Mouse (Mus musculus) erythroblast, adult 5-6 weeks (primary cell): Measurements from ENCODE around the gene Ccdc24. TPM values are rescaled to one million over a fixed set of nuclear protein-coding genes. Genes with fewer than 3 reads are reported as not detected.

Source experiments
- ATAC-seq: replicated peaks from 2 replicates; pipeline ENCODE4 v1.8.0; 2016; ENCODE audit warnings: moderate number of reproducible peaks, mild to moderate bottlenecking, moderate TSS enrichment, inconsistent platforms; ENCODE audit not compliant: poor library complexity, low FRiP score, severe bottlenecking
- total RNA-seq, 2 experiments: library from RNA; stranded (forward) in 1 of 2; stranded (reverse) in 1 of 2; fragments of 150-400 nt in 1 of 2; fragments of 200-764, 138-1000 nt in 1 of 2; gene quantifications; 2 replicates each; pipeline versions ENCODE4 v1.2.3 to v1.2.4; 2015 to 2017; ENCODE audit warnings: low replicate concordance in 2 of 2

Ccdc24 gene
- total RNA-seq, 2 experiments from 2014 or later: 0.43 TPM; not detected in 1

GRCm38 (mm10) chr4:117834845-117835530, 37.4 kb downstream of the Ccdc24 start:
- ATAC-seq: peak; percentile 56

- no peak for ATAC-seq
These were observed 37.9 kb downstream of the Ccdc24 start, which contains the start of gene Slc6a9 for GRCm38 (mm10) chr4:117834457-117834844. Slc6a9 (plus strand) TSS chr4:117834506.

- peak; percentile 37 for ATAC-seq
These were observed 40.3 kb downstream of the Ccdc24 start for GRCm38 (mm10) chr4:117831920-117832691.

GRCm38 (mm10) chr4:117831499-117831898, 40.9 kb downstream of the Ccdc24 start:
- no peak for ATAC-seq

- no peak for ATAC-seq
These were observed 41.6 kb downstream of the Ccdc24 start for GRCm38 (mm10) chr4:117830801-117831200.

- ATAC-seq: peak; percentile 67
These were observed 42.2 kb downstream of the Ccdc24 start for GRCm38 (mm10) chr4:117830124-117830551.

- peak; percentile 56 for ATAC-seq
These were observed 42.9 kb downstream of the Ccdc24 start for GRCm38 (mm10) chr4:117829260-117830123.

GRCm38 (mm10) chr4:117828572-117829145, 43.7 kb downstream of the Ccdc24 start:
- ATAC-seq: no peak

- no peak for ATAC-seq
These were observed 54.3 kb downstream of the Ccdc24 start for GRCm38 (mm10) chr4:117818032-117818431.

- no peak for ATAC-seq
These were observed 55.6 kb downstream of the Ccdc24 start for GRCm38 (mm10) chr4:117816776-117817175.

Other genes with a start within 250 kb of the Ccdc24 start
- 5.6 and 9.8 TPM in 2 replicates for gene Dmap1, start 190.3 kb downstream of the Ccdc24 start, total RNA-seq (2015; ENCODE audit: low replicate concordance)
- gene Dmap1, start 190.3 kb downstream of the Ccdc24 start, total RNA-seq (2017; ENCODE audit: low replicate concordance): 6.7 and 17.0 TPM in 2 replicates
- gene Gm12845, start 148.1 kb downstream of the Ccdc24 start, total RNA-seq (2015; ENCODE audit: low replicate concordance): not detected in 2 replicates
- not detected in 2 replicates for gene Gm12845, start 148.1 kb downstream of the Ccdc24 start, total RNA-seq (2017; ENCODE audit: low replicate concordance)
- gene Klf17, start 106.9 kb downstream of the Ccdc24 start, total RNA-seq (2015; ENCODE audit: low replicate concordance): not detected in 2 replicates
- gene Klf17, start 106.9 kb downstream of the Ccdc24 start, total RNA-seq (2017; ENCODE audit: low replicate concordance): 0.51 TPM in 1 of 2 replicates, not detected in the other
- 161 and 176 TPM in 2 replicates for gene Slc6a9, start 38.1 kb downstream of the Ccdc24 start, total RNA-seq (2015; ENCODE audit: low replicate concordance)
- 245 and 274 TPM in 2 replicates for gene Slc6a9, start 38.1 kb downstream of the Ccdc24 start, total RNA-seq (2017; ENCODE audit: low replicate concordance)
- 0.19 TPM in 1 of 2 replicates, not detected in the other for gene B4galt2, start 10.9 kb upstream of the Ccdc24 start, total RNA-seq (2015; ENCODE audit: low replicate concordance)
- gene B4galt2, start 10.9 kb upstream of the Ccdc24 start, total RNA-seq (2017; ENCODE audit: low replicate concordance): 0.14 TPM in 1 of 2 replicates, not detected in the other
- 214 and 246 TPM in 2 replicates for gene Atp6v0b, start 14.8 kb upstream of the Ccdc24 start, total RNA-seq (2015; ENCODE audit: low replicate concordance)
- gene Atp6v0b, start 14.8 kb upstream of the Ccdc24 start, total RNA-seq (2017; ENCODE audit: low replicate concordance): 60.4 and 72.2 TPM in 2 replicates
- gene Dph2, start 19.5 kb upstream of the Ccdc24 start, total RNA-seq (2015; ENCODE audit: low replicate concordance): 0.96 and 2.9 TPM in 2 replicates
- gene Dph2, start 19.5 kb upstream of the Ccdc24 start, total RNA-seq (2017; ENCODE audit: low replicate concordance): 0.51 and 1.5 TPM in 2 replicates
- gene Ipo13, start 42.4 kb upstream of the Ccdc24 start, total RNA-seq (2015; ENCODE audit: low replicate concordance): 8.5 and 14.2 TPM in 2 replicates
- gene Ipo13, start 42.4 kb upstream of the Ccdc24 start, total RNA-seq (2017; ENCODE audit: low replicate concordance): 3.2 and 4.0 TPM in 2 replicates
- 9.6 TPM in 1 of 2 replicates, not detected in the other for gene Artn, start 57.2 kb upstream of the Ccdc24 start, total RNA-seq (2015; ENCODE audit: low replicate concordance)
- gene Artn, start 57.2 kb upstream of the Ccdc24 start, total RNA-seq (2017; ENCODE audit: low replicate concordance): 0.85 and 1.3 TPM in 2 replicates